Mouse (Mus musculus): ENCODE results near the gene Siglecf.
"Not testable (repeated sequence)": the region's sequence is repeated elsewhere in the genome, so short reads cannot be mapped to it uniquely, and the experiment has no call there.

DNA sequence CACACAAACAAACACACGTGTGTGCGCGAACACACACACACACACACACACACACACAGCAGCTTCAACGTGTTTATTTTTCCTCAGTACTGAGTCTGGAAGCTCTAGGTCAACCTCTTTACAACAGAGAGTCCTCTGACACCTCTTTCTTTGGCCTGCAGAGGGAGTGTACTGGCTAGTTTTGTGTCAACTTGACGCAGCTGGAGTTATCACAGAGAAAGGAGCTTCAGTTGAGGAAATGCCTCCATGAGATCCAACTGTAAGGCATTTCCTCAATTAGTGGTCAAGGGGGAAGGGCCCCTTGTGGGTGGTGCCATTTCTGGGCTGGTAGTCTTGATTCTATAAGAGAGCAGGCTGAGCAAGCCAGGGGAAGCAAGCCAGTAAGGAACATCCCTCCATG is 1.5 kb upstream of the Siglecf start:
- TF ChIP-seq POLR2A (IDR thresholded peaks at IDR 0.05; ENCODE audit: insufficient read depth, low read length); CTCF (IDR thresholded peaks at IDR 0.05; ENCODE audit: low read depth, low read length): not testable (repeated sequence)

All from ES-Bruce4 (cell line).